Mouse (Mus musculus) spleen, adult 12 weeks (tissue): ENCODE results near the gene Dnaaf2.
"Not testable (repeated sequence)": the region's sequence is repeated elsewhere in the genome, so short reads cannot be mapped to it uniquely, and the experiment has no call there.

Experiments
- DNase-seq: peaks from one replicate; pipeline ENCODE4 v3.0.0; 2022; ENCODE audit warnings: low spot score

The Dnaaf2 gene

DNA sequence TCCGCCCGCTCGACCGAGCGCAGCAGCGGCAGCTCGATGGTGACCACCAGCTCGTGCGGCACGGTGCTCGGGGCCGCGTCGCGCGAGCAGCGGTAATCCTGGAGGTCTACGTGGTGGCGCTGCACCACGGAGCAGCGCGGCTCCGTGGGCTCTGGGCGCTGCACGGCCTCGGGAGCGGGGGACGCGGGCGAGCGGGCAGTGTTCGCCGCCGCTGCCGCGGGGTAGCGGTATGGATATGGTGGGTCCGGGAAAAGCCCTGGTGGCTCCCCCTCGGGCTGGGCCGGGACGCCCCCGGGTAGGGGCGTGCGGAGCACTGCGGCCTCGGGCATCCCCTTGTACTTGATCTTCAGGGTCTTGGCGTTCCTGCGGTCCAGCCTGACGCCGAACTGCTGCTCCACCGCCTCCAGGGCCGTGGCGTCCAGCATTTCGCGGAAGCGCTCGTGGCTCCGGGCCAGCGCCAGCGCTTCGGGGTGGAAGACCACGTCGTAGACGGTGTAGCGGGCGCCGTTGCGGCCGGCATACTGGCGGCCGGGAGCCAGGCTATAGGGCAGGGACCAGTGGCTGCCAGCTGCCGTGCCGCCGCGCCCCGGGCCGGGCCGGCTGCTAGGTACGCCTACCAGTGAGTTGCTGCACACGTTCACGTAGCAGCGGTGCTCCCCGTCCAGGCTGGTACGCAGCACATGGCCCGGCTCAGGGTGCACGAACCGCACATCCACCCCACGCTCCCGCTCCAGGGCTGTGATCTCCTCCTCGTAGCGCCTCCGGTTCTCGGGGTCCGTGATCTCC is 658 bp downstream of the Dnaaf2 start:
- peak; percentile 67 for DNase-seq

DNA sequence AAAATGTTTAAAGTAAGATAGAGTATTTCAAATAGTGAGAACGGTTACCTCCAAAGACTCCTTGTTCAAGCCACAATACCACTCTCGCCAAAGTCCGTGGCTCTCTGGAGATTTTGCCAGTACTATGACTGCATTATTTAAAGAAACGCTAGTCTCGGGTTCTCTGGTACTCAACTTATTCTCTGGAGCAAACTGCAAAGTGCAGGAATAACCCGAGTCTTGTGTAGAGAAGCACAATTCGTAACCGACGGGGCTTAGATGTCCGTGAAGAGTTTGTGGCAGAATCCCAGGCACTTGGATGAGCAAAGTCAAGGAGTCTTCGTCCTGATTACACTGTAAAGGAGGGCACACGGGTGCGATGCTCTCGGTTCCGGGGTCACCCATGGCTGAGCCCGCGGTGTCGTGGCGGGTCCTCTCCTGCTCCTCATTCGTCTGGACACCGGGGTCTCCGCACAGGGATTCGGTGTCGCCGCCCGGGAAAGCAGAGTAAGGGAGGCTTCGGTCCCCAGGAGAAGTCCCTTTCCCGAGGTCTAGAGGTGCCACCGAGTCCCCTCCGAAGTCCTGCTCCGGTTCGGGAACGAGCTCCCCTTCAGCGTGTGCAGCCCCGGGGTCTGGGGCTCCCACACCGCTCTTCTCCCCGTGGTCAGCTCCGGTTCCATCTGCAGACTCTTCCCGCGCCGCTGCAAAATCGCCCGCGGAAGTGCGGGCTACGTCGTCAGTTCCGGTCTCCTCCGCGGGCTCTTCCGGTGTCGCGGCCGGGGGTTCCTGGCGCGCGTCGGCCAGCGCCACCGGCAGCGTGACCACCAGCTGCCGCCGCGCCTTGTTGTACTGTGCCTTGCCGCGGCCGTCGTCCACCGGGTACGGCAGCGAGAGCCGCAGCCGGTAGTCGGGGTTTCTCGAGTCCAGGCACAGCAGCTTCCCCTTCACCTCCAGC is 1.5 kb downstream of the Dnaaf2 start, which contains the start of gene Gm49383:
Gm49383 (minus strand) TSS at position 661 of the 934 bp plus-strand sequence.
- peak; percentile 60 for DNase-seq

DNA sequence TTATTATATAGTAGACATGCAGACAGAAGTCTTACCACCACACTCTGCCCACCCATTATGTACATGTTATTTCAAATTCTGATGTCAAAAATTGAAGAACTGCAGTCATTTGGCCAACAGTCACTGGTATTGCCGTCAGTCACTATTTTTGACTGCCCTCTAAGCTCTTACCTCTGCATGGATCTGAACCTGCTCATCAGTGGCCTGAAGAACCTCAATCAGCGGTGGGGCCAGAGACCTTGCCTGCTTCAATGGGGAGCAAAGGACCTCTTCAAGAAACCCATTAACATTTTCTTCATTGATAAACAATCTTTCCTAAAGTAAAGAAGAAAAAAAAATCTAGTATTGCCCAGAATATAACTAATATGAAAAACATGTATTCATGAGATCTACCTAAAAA is 5.6 kb downstream of the Dnaaf2 start:
- DNase-seq, result no peak

DNA sequence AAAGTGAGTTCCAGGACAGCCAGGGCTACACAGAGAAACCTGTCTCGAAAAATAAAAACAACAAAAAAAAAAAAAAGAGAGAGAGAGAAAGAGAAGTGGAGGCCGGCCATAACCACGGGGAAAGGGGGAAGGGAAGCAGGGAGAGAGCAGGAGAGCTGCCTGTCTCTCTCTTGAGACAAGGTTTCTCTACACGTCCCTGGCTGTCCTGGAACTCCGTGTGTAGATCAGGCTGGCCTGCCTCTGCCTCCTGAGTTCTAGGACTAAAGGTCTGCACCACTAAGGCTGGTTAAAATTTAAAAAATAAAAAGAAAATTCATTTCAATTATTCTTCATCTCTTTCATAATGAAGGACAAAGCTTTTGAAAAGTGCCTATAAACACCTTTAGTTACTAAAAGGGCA is 6.8 kb downstream of the Dnaaf2 start:
- DNase-seq, result no peak

DNA sequence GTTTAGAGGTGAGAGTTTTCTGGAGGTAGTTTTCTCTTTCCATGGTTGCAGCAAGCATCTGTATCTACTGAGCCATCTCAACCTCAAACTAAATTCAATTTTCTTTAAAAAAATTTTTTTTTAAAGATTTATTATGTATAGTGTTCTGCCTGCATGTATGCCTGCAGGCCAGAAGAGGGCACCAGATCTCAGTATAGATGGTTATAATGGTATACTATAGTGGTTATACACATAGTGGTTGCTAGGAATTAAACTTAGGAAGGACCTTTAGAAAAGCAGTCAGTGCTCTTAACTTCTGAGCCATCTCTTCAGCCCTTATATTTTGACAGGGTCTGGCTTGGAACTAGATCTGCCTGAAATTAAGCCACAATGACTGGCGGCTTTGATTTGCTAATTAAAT is 7.7 kb downstream of the Dnaaf2 start:
- no peak for DNase-seq

DNA sequence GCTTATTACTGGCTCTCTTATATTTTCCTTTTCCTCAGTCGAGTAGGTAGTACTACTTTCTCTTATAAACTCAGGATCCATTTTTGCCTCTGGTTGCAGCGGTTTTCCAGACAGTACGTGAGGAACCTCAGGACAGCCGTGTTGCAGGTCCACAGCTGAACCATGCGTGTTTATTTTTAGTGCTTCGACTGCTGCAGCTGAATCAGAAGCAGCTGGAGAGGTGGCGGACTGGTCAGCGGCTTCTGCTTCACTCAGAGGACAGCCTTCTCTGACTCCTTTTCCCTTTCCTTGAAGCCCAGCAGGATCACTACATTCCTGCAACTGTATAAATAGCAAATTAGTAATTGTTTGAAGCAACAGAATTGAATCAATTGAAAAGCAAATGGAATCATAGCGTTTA is 8.2 kb downstream of the Dnaaf2 start:
- DNase-seq, result no peak

DNA sequence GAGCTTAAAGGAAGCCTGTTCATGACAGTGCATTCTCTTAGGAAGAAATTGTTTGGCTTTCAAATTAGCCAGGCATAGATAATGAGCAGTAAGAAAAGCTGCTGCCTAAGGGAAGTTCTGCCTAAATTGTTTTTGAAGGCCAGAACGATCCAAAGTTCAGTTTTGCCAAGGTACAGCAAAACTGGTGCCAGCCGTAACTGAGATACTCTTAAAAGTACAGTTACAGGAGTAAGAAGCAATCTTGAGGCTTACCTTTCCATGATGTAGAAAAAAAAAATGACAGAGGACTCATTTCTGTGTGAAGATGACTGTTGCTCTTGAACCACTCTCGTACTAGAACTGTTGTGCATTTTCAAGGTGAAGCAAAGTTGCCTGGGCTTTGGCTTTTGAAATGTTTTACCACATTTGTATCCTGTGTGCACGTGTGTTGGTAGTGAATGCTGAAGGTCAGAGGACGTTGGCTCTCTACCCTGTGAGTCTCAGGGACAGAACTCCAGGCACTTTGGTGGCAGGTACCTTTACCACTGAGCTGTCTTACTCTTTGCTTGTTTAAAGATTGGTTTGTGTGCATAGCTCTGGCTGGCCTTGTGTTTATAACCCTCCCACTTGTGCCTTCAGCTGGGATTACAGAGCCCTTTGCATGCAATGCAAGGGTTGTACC is 11.3 kb downstream of the Dnaaf2 start:
- DNase-seq, result no peak

DNA sequence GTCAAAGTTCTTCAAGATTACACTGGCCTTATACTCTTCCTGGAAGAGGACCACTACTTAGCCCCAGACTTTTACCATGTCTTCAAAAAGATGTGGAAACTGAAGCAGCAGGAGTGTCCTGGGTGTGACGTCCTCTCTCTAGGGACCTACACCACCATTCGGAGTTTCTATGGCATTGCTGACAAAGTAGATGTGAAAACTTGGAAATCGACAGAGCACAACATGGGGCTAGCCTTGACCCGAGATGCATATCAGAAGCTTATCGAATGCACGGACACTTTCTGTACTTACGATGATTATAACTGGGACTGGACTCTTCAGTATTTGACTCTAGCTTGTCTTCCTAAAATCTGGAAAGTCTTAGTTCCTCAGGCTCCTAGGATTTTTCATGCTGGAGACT is 12.9 kb downstream of the Dnaaf2 start:
- no peak for DNase-seq

DNA sequence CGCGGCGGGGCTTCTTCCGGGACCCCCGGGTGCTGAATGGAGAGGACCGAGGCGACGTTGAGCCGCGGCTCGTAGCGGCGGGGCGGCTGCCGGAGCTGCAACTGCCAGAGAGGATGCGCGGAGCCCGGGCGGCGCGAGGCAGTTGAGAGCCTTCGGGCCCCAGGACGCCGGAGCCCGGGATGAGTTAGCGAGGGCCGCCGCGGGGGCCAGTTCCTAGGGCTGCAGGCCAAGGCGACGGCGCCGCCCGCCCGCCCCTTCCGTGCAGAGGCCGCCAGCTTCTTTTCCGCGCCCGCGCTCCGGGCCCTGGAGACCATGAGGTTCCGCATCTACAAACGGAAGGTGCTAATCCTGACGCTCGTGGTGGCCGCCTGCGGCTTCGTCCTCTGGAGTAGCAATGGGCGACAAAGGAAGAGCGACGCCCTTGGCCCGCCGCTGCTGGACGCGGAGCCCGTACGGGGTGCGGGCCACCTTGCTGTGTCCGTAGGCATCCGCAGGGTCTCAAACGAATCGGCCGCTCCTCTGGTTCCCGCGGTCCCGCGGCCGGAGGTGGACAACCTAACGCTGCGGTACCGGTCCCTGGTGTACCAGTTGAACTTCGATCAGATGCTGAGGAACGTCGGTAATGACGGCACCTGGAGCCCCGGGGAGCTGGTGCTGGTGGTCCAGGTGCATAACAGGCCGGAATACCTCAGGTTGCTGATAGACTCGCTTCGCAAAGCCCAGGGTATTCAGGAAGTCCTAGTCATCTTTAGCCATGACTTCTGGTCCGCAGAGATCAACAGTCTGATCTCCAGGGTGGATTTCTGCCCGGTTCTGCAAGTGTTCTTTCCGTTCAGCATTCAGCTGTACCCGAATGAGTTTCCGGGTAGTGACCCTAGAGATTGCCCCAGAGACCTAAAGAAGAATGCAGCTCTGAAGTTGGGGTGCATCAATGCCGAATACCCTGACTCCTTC is 13.6 kb downstream of the Dnaaf2 start:
- DNase-seq, result no peak

DNA sequence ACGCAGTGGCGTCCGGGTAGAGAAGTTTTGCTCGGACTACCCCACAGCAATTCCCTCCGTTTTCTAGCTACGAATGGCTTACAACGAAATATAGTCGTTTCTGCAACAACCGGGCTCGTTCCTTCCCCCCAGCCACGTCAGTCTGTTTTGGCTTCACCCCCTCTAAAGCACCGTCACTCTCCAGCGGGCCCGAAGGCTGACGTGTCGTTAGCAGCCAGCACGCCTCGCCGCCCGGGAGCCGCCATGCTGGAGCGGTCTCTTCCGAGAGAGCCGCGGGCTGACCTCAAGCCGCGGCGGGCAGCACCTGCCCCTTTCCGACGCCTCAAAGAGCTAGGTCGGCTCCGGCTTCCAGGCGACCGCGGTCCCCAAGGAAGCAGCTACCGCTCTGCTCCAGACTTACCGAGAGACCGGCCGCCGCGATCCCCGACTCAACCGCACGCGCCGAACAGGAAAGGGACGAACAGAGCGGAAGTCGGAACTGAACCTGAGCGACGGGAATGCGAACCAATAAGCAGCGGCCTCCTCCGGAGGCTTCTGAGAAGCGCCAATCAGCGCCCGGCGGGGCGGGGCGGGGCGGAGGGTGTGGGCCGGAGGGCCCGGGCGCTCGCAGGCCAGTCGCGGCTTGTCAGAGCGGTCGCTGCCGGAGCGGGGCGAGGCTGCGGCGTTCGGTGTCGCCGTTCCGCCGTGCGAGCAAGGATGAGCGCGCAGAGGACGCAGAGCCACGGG is 14.5 kb downstream of the Dnaaf2 start, which contains the start of the genes Rpl36al and Mgat2:
Rpl36al (minus strand) TSS at position 501 of the 726 bp plus-strand sequence.
Mgat2 (plus strand) TSS at position 575 of the 726 bp plus-strand sequence.
- DNase-seq, result peak; percentile 97

DNA sequence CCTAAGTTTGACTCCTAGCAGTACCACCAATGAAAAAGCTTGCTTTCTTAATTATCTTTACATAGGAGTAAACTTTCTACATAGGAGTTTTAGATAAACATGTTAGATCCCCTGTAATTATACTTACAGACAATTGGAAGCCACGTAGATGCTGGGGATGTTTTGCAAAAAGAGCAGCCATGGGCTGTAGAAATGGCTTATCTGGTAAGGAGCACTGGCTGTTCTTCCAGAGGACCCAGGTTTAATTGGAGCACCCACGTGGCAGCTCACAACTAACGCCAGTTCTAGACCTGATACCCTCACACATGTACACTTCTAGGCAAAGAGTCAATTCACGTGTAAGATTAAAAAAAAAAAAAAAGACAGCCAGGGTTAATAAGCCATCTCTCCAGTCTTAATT is 16.4 kb downstream of the Dnaaf2 start:
- DNase-seq, result no peak

DNA sequence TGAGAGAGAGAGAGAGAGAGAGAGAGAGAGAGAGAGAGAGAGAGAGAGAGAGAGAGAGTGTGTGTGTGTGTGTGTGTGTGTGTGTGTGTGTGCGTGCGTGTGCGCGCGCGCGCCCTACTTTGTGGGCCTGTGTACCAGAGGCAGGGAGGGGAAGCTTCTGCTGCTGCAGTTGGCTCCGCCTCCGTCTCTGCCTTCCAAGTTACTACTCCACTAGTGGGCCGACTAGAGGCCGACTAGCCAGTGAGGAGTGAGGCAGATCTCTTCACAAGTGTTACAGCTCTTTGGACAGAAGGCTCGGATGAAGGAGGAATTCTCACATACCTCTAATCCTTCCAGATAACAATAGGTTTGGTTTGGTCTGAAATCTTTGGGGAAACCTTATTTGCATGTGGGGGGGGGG is 18.9 kb downstream of the Dnaaf2 start:
- no peak for DNase-seq

DNA sequence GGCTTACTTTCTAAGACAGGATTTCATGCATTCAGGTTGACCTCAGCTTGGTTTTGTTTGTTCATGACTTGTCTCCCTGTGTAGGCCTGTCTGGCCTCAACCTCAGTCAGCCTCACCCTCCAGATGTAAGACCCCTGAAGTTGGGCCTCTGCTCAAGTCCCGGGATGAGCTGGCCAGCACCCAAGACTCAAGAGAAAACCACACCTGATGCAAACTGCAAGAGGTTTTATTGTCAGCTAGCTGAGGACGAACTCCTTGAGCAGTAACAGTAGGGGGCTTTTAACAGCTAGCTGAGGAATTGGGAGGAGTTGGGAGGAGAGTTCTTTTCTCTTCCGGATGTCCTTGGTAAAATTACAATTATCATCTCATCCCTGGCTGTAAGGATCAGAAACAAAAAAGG is 20.7 kb downstream of the Dnaaf2 start:
- no peak for DNase-seq

DNA sequence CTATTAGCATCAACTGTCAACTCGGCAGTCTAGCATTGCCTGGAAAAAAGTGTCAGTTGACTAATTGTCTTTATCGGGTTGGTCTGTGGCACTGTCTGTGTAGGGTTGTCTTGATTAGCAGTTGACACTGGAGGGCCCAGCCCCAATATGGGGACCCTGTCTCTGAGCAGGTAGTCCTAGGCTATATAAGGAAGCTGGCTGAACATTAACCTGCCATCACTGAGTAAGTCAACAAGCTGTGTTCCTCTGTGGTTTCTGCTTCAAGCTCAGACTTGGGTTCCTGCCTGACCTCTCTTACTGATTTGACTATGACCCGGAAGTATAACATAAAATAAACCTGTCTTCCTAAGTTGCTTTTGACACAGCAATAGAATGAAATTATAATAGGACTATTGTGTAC is 22.3 kb downstream of the Dnaaf2 start:
- DNase-seq, result no peak

DNA sequence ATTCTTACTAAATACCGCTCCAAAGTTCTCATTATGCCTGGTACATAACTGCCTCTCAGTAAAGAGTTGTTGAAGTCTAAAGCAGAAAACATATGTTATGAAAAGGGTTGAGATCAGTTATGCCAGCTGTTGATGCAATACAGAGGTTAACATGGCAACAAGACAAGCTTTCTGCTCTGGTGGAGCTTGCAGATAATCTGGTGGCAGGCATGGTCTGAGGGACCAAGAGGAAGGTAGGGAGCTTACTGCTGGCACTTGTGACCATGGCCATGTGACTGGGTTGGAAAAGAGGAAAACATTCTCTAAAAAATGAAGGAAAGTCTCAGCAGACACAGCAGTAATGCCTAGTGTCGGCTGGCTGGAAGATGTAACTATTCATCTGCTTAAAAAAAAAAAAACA is 26.9 kb downstream of the Dnaaf2 start:
- no peak for DNase-seq

DNA sequence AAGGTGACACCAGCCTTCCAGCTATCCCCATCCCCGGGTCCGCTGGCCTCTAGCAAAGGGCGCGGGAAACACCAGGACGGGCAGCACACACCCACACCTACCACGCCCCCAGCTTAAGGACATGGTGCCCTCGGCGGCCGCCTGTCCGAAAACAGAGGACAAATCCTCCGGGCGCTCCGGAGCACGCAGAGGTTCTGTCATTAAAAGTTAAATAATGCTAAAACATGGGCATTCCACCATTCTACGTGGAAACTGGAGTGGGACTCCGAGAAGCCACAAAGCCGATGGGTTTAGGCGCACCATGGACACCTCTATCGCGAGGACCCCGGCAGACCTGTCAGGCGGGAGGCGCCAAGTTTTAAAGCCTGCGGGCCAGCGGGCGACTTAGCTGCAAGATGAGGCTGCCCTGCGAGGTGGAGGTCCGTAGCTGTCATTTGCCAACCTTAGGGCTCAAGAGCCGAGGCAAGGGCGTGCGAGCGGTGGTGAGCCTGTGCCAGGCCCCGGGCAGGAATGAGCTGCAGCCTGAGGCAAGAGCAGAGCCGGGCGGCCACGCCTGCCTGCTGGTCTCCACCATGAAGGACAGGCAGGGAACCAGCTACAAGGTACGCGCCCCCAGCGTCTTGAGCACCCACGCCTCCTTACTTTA is 29.6 kb downstream of the Dnaaf2 start, which contains the start of gene Lrr1:
Lrr1 (plus strand) TSS at position 354 of the 646 bp plus-strand sequence.
- DNase-seq, result peak; percentile 91

DNA sequence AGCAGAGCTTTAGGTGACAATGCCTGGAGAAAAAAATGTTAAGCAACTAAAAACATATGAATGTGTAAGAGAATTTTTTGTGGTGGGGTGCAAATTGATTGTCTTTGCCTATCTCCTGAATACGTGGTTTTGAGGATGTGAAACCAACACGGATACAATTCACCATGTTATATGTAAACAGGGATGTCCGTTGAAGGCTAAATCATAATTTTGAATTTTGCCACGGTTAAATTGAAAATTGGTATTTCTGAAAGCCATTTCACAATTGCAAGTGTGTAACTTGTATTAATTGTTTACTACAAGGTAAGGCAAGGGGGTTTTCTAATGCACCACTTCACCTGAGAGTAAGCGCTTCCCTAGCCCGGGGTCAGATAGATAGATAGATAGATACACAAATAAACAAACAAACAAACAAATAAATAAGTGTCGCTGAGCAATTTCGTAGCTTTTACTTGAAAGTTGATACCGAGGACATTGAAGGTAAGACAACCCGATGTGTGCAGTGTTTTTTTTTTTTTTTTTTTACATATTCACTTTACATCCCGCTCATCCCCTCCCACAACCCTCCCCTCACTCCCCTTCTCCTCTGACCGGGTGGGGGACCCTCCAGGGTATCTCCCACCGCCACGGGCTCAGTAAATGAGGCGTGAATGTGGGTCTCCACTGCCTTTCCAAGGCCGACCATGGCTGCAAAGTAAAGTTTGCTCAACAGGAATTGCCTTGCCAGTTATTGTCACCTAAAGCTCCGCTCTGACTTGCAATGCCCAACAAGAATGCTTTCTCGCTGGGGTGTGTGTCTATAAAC is 30.4 kb downstream of the Dnaaf2 start:
- no peak for DNase-seq

DNA sequence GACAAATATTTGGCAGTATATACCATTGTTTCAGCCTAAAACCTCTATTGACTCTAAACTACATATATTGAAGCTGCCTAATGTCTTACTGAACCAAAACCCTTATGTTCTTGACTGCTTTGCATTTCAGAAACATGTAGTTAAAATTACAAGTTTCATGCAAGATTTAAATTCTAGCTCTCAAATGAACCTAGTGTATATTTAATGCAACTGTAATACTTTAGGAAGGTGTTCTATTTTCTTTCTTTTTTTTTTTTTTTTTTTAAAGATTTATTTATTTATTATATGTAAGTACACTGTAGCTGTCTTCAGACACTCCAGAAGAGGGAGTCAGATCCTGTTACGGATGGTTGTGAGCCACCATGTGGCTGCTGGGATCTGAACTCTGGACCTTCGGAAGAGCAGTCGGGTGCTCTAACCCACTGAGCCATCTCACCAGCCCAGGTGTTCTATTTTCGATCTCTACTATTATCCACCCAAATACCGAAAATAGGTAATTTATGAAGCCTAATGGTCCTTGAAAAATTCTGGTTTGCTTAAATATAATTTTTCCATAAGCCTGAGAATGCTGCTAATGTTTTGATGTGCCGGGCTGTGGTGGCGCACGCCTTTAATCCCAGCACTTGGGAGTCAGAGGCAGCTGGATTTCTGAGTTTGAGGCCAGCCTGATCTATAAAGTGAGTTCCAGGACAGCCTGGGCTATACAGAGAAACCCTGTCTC is 31.2 kb downstream of the Dnaaf2 start:
- not testable (repeated sequence) for DNase-seq
